Mouse (Mus musculus): Measurements from ENCODE around the gene Fads6. TPM values are rescaled to one million over a fixed set of nuclear protein-coding genes. Genes with fewer than 3 reads are reported as not detected.

Fads6 gene
- total RNA-seq, 1 experiment = 2.1 TPM

DNA sequence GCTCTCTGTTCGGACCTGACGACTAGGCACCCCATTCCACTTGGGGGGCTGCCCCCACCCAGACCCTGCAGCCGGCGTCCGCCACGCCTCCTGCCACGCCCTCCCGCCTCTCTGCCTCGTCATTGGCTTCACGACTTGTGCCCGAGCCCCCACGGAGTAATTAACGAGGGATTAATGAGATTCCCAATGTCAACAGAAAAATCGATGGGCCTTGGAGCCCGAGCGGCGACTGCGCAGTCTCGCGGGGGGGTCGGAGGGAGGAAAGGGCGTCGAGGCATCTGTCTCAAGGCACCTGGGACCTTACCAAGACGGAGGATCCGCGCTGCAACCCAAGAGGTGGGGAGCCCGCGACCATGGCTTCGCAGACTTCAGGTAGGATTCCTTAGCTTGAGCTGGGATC lies 37.1 kb upstream of the Fads6 start, which contains the start of gene Otop3:
Gene Otop3 (plus strand): TSS at position 201 of the 400 bp plus-strand sequence.
- no peak within 1 kb of the TSS for H3K27ac ChIP-seq (ENCODE audit: insufficient read depth, low read depth, low read length, poor library complexity, severe bottlenecking)
- H3K4me1 ChIP-seq (ENCODE audit: control insufficient read depth in 2 of 2, insufficient read depth in 2 of 2, low read length in 2 of 2, poor library complexity in 1 of 2) = no peaks in the 10 kb centered on the region
- H3K36me3 ChIP-seq (ENCODE audit: control insufficient read depth, insufficient read depth, low read length, poor library complexity, severe bottlenecking) = no peaks in the 10 kb centered on the region
- no peak for TF ChIP-seq CHD2 (IDR thresholded peaks at IDR 0.05; ENCODE audit: low read depth, low read length)
- no peak for TF ChIP-seq MAFK (IDR thresholded peaks at IDR 0.05; ENCODE audit: insufficient read depth, low read depth, low read length)
- TF ChIP-seq ZC3H11A (IDR thresholded peaks at IDR 0.05; ENCODE audit: borderline replicate concordance, low read depth, low read length) = no peak
- TF ChIP-seq ZNF384 (IDR thresholded peaks at IDR 0.05; ENCODE audit: low read depth, low read length) = no peak
- no peak for TF ChIP-seq HCFC1 (IDR thresholded peaks at IDR 0.05; ENCODE audit: borderline replicate concordance, insufficient read depth, low read length)
- H3K9me3 ChIP-seq (ENCODE audit: control insufficient read depth, insufficient read depth, low read depth, low read length) = no peaks in the 10 kb centered on the region
- H3K4me3 ChIP-seq (ENCODE audit: insufficient read depth in 1 of 2, low read depth in 1 of 2, low read length in 2 of 2, poor library complexity in 1 of 2, severe bottlenecking in 1 of 2) = peak within 1 kb of the TSS in 1 of 2 experiments; percentile 15; a peak in 1 of 4 replicates
- H3K9ac ChIP-seq (ENCODE audit: insufficient read depth, low read depth, low read length, poor library complexity, severe bottlenecking) = no peak within 1 kb of the TSS
- DNase-seq (ENCODE audit: low read depth, low spot score) = no peak
- in situ Hi-C loops (cut with MboI; ENCODE audit: low sequenced_read_pairs in 2 of 2, unreplicated experiment in 2 of 2) = no loop called here

DNA sequence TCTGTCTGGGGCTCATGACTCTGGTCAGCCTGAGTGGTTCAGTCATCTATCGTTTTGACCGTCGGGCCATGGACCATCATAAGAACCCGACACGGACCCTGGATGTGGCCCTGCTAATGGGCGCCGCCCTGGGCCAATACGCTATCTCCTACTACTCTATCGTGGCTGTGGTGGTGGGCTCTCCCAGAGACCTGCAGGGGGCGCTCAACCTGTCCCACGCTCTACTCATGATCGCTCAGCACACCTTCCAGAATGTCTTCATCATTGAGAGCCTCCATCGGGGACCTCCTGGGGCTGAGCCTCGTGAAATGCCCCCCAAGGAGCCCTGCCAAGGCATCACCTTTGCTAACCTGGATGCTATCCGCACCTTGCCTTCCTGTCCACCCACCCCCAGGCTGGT lies 31.9 kb upstream of the Fads6 start:
- DNase-seq (ENCODE audit: low read depth, low spot score) = no peak
- TF ChIP-seq HCFC1 (IDR thresholded peaks at IDR 0.05; ENCODE audit: borderline replicate concordance, insufficient read depth, low read length) (no peak), MAFK (IDR thresholded peaks at IDR 0.05; ENCODE audit: insufficient read depth, low read depth, low read length) (no peak), CHD2 (IDR thresholded peaks at IDR 0.05; ENCODE audit: low read depth, low read length) (no peak), ZC3H11A (IDR thresholded peaks at IDR 0.05; ENCODE audit: borderline replicate concordance, low read depth, low read length) (no peak), ZNF384 (IDR thresholded peaks at IDR 0.05; ENCODE audit: low read depth, low read length) (no peak)
- no peaks in the 10 kb centered on the region for H3K36me3 ChIP-seq (ENCODE audit: control insufficient read depth, insufficient read depth, low read length, poor library complexity, severe bottlenecking)
- no peaks in the 10 kb centered on the region for H3K9me3 ChIP-seq (ENCODE audit: control insufficient read depth, insufficient read depth, low read depth, low read length)
- H3K4me1 ChIP-seq (ENCODE audit: control insufficient read depth in 2 of 2, insufficient read depth in 2 of 2, low read length in 2 of 2, poor library complexity in 1 of 2) = peaks cover 0 to 2% of the 10 kb centered on the region in 2 experiments; a peak in 1 of 4 replicates
- H3K9ac ChIP-seq (ENCODE audit: insufficient read depth, low read depth, low read length, poor library complexity, severe bottlenecking) = no peak overlapping the region
- in situ Hi-C loops (cut with MboI; ENCODE audit: low sequenced_read_pairs in 2 of 2, unreplicated experiment in 2 of 2) = no loop called here
- H3K27ac ChIP-seq (ENCODE audit: insufficient read depth, low read depth, low read length, poor library complexity, severe bottlenecking) = no peak overlapping the region
- H3K4me3 ChIP-seq (ENCODE audit: insufficient read depth in 1 of 2, low read depth in 1 of 2, low read length in 2 of 2, poor library complexity in 1 of 2, severe bottlenecking in 1 of 2) = no peak overlapping the region

DNA sequence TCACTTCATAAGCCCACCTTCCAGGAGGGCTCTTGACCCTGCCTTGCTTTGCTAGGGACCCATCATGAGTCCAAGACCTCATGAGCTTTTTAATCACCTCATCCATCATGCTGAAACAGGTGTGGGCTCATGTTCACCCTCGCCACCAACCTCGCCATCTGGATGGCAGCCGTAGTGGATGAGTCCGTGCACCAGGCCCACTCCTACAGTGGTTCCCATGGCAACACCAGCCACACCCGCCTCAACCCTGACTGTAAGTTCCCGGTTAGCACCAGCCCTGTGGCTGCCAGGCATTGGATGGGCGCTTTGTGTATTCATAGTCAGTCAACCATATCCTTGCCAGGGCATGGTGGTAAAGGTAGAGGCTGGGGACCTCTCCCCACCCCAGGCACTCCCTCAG lies 29.3 kb upstream of the Fads6 start:
- Histone ChIP-seq H3K4me1 (ENCODE audit: control insufficient read depth in 2 of 2, insufficient read depth in 2 of 2, low read length in 2 of 2, poor library complexity in 1 of 2) (peaks cover 0 to 4% of the 10 kb centered on the region in 2 experiments; a peak in 1 of 4 replicates), H3K36me3 (ENCODE audit: control insufficient read depth, insufficient read depth, low read length, poor library complexity, severe bottlenecking) (no peaks in the 10 kb centered on the region), H3K9me3 (ENCODE audit: control insufficient read depth, insufficient read depth, low read depth, low read length) (no peaks in the 10 kb centered on the region), H3K9ac (ENCODE audit: insufficient read depth, low read depth, low read length, poor library complexity, severe bottlenecking) (no peak overlapping the region), H3K4me3 (ENCODE audit: insufficient read depth in 1 of 2, low read depth in 1 of 2, low read length in 2 of 2, poor library complexity in 1 of 2, severe bottlenecking in 1 of 2) (no peak overlapping the region), H3K27ac (ENCODE audit: insufficient read depth, low read depth, low read length, poor library complexity, severe bottlenecking) (no peak overlapping the region)
- TF ChIP-seq ZC3H11A (IDR thresholded peaks at IDR 0.05; ENCODE audit: borderline replicate concordance, low read depth, low read length) (no peak), HCFC1 (IDR thresholded peaks at IDR 0.05; ENCODE audit: borderline replicate concordance, insufficient read depth, low read length) (no peak), ZNF384 (IDR thresholded peaks at IDR 0.05; ENCODE audit: low read depth, low read length) (no peak), MAFK (IDR thresholded peaks at IDR 0.05; ENCODE audit: insufficient read depth, low read depth, low read length) (no peak), CHD2 (IDR thresholded peaks at IDR 0.05; ENCODE audit: low read depth, low read length) (no peak)
- DNase-seq (ENCODE audit: low read depth, low spot score) = no peak
- in situ Hi-C loops (cut with MboI; ENCODE audit: low sequenced_read_pairs in 2 of 2, unreplicated experiment in 2 of 2) = no loop called here

DNA sequence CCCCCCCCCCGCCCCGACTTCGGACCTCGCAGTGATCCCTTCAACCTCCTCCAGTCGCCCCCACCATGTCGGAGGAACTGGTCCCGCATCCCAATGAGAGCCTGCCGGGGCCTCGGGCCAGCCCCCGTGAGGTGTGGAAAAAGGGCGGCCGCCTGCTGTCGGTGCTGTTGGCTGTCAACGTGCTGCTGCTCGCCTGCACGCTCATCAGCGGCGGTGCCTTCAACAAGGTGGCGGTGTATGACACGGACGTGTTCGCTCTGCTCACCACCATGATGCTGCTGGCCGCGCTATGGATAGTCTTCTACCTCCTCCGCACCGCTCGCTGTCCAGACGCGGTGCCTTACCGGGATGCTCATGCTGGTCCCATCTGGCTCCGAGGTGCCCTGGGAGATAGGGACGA lies 25.9 kb upstream of the Fads6 start:
- Histone ChIP-seq H3K27ac (ENCODE audit: insufficient read depth, low read depth, low read length, poor library complexity, severe bottlenecking) (no peak overlapping the region), H3K36me3 (ENCODE audit: control insufficient read depth, insufficient read depth, low read length, poor library complexity, severe bottlenecking) (no peaks in the 10 kb centered on the region), H3K9me3 (ENCODE audit: control insufficient read depth, insufficient read depth, low read depth, low read length) (no peaks in the 10 kb centered on the region), H3K9ac (ENCODE audit: insufficient read depth, low read depth, low read length, poor library complexity, severe bottlenecking) (no peak overlapping the region), H3K4me3 (ENCODE audit: insufficient read depth in 1 of 2, low read depth in 1 of 2, low read length in 2 of 2, poor library complexity in 1 of 2, severe bottlenecking in 1 of 2) (peak overlapping the region; percentile 12 to 38; a peak in 1 of 4 replicates), H3K4me1 (ENCODE audit: control insufficient read depth in 2 of 2, insufficient read depth in 2 of 2, low read length in 2 of 2, poor library complexity in 1 of 2) (peaks cover 0 to 10% of the 10 kb centered on the region in 2 experiments; a peak in 1 of 4 replicates)
- no peak for DNase-seq (ENCODE audit: low read depth, low spot score)
- no peak for TF ChIP-seq MAFK (IDR thresholded peaks at IDR 0.05; ENCODE audit: insufficient read depth, low read depth, low read length)
- TF ChIP-seq ZNF384 (IDR thresholded peaks at IDR 0.05; ENCODE audit: low read depth, low read length) = no peak
- no peak for TF ChIP-seq HCFC1 (IDR thresholded peaks at IDR 0.05; ENCODE audit: borderline replicate concordance, insufficient read depth, low read length)
- no peak for TF ChIP-seq CHD2 (IDR thresholded peaks at IDR 0.05; ENCODE audit: low read depth, low read length)
- no peak for TF ChIP-seq ZC3H11A (IDR thresholded peaks at IDR 0.05; ENCODE audit: borderline replicate concordance, low read depth, low read length)
- in situ Hi-C loops (cut with MboI; ENCODE audit: low sequenced_read_pairs in 2 of 2, unreplicated experiment in 2 of 2) = no loop called here
